Mouse (Mus musculus) 3134 (cell line): ENCODE measurements at regions not wholly inside any gene's neighbourhood (a gene's known extent, or its start where the extent isn't known, plus 50 kb on each side); places are given as distances from the start of the nearest gene placed in this dataset.

Experiments used
- DNase-seq: peaks from one replicate; pipeline ENCODE4 v3.0.0-alpha.2; 2011; ENCODE audit warnings: low spot score; ENCODE audit not compliant: insufficient read length; ENCODE audit errors: extremely low read depth

- no peak for DNase-seq
Measured at GRCm38 (mm10) chr17:16298553-16298952, 467.7 kb upstream of the Rgmb start.
